Mouse (Mus musculus) midbrain, embryonic 15.5 days (tissue): ENCODE measurements around the gene Fars2. TPM values are rescaled to one million over a fixed set of nuclear protein-coding genes. Genes with fewer than 3 reads are reported as not detected.
A peak's percentile ranks its signal among the peaks of the same experiment; 100 is the strongest.

Source experiments
- ATAC-seq: fragments of 200-750 bp; cut with Nextera tagmentation; replicated peaks from 2 replicates; pipeline ENCODE4 v1.8.0; 2017; ENCODE audit warnings: moderate TSS enrichment
- H3K27ac ChIP-seq: fragments of 300-500 bp; sonication (generic); 2 replicates; pipeline ENCODE4 v1.5.1; 2015; ENCODE audit warnings: mild to moderate bottlenecking, inconsistent platforms
- H3K27me3 ChIP-seq: fragments of 300-500 bp; sonication (generic); replicated peaks from 2 replicates; pipeline ENCODE4 v1.6.1; 2015; ENCODE audit warnings: inconsistent platforms
- H3K36me3 ChIP-seq: fragments of 300-500 bp; sonication (generic); replicated peaks from 2 replicates; pipeline ENCODE4 v1.6.1; 2015; ENCODE audit warnings: inconsistent platforms
- H3K4me1 ChIP-seq: fragments of 300-500 bp; sonication (generic); 2 replicates; pipeline ENCODE4 v1.6.1; 2015; ENCODE audit warnings: inconsistent platforms
- H3K4me2 ChIP-seq: fragments of 300-500 bp; sonication (generic); 2 replicates; pipeline ENCODE4 v1.6.1; 2015; ENCODE audit warnings: inconsistent platforms, mild to moderate bottlenecking, moderate library complexity
- H3K4me3 ChIP-seq: fragments of 300-500 bp; sonication (generic); 2 replicates; pipeline ENCODE4 v1.5.1; 2015; ENCODE audit warnings: mild to moderate bottlenecking, inconsistent platforms
- H3K9ac ChIP-seq: fragments of 300-500 bp; sonication (generic); 2 replicates; pipeline ENCODE4 v1.6.1; 2015; ENCODE audit warnings: mild to moderate bottlenecking, inconsistent platforms
- H3K9me3 ChIP-seq: fragments of 300-500 bp; sonication (generic); 2 replicates; pipeline ENCODE4 v1.6.1; 2016; ENCODE audit warnings: inconsistent platforms
- WGBS: fragments of 180-500 bp; shearing (Covaris S2); methylation state at CpG from one replicate; pipeline ENCODE4 v1.1.7; 2015; ENCODE audit warnings: mixed read lengths; 5-methylcytosine and 5-hydroxymethylcytosine counted together
- polyA plus RNA-seq: library from polyadenylated mRNA; unstranded; fragments of >200 nt; fragmentation: Nextera tagmentation; extraction: Ambion mirVana; gene quantifications from 2 replicates; pipeline ENCODE4 v1.2.1, GENCODE M21; 2015

Gene Fars2
- polyA plus RNA-seq, 1 experiment from 2014 or later: 24.2 TPM

GRCm38 (mm10) chr13:36724533-36725470 is 607.6 kb downstream of the Fars2 start:
- Histone ChIP-seq H3K4me2 (peak overlapping the region; percentile 44), H3K4me3 (peak overlapping the region; percentile 23), H3K9ac (peak overlapping the region; percentile 26; the same call in 1 of the 2 replicates), H3K9me3 (no peaks in the 10 kb centered on the region), H3K36me3 (no peaks in the 10 kb centered on the region), H3K27ac (peak overlapping the region; percentile 90), H3K27me3 (peaks cover 26% of the 10 kb centered on the region), H3K4me1 (peaks cover 37% of the 10 kb centered on the region)
- 2% methylated on average over 40 of the region's 40 CpGs for WGBS
- ATAC-seq: peak; percentile 88

- 1% methylated on average over 8 of the region's 8 CpGs for WGBS
- peak overlapping the region; percentile 57 for H3K4me3 ChIP-seq
- H3K4me1 ChIP-seq: peaks cover 41% of the 10 kb centered on the region
- 0 out of 2 replicates have a peak overlapping the region, but pooled peaks have one; percentile 7 for H3K9ac ChIP-seq
- H3K27ac ChIP-seq: peak overlapping the region; percentile 96
- H3K27me3 ChIP-seq: peaks cover 30% of the 10 kb centered on the region
- H3K4me2 ChIP-seq: peak overlapping the region; percentile 76
- no peaks in the 10 kb centered on the region for H3K9me3 ChIP-seq
- H3K36me3 ChIP-seq: no peaks in the 10 kb centered on the region
- ATAC-seq: no peak
Measured at GRCm38 (mm10) chr13:36725881-36726280, 608.7 kb downstream of the Fars2 start.

- no peak for ATAC-seq
- H3K27me3 ChIP-seq: peaks cover 27% of the 10 kb centered on the region
- H3K9ac ChIP-seq: peak overlapping the region; percentile 56
- no peaks in the 10 kb centered on the region for H3K36me3 ChIP-seq
- H3K4me2 ChIP-seq: peak overlapping the region; percentile 76
- peak overlapping the region; percentile 57 for H3K4me3 ChIP-seq
- WGBS: 0% methylated on average over 24 of the region's 24 CpGs
- H3K9me3 ChIP-seq: no peaks in the 10 kb centered on the region
- H3K27ac ChIP-seq: peak overlapping the region; percentile 96
- peaks cover 41% of the 10 kb centered on the region for H3K4me1 ChIP-seq
Measured at GRCm38 (mm10) chr13:36726551-36726950, 609.3 kb downstream of the Fars2 start.

- H3K9ac ChIP-seq: peak overlapping the region; percentile 56
- peaks cover 27% of the 10 kb centered on the region for H3K27me3 ChIP-seq
- H3K4me2 ChIP-seq: peak overlapping the region; percentile 76
- under 1% methylated on average over 34 of the region's 34 CpGs for WGBS
- peak; percentile 48 for ATAC-seq
- H3K36me3 ChIP-seq: no peaks in the 10 kb centered on the region
- H3K27ac ChIP-seq: peak overlapping the region; percentile 96
- H3K4me3 ChIP-seq: peak overlapping the region; percentile 57
- H3K9me3 ChIP-seq: no peaks in the 10 kb centered on the region
- peaks cover 41% of the 10 kb centered on the region for H3K4me1 ChIP-seq
Measured at GRCm38 (mm10) chr13:36726951-36727778, 610.0 kb downstream of the Fars2 start.

GRCm38 (mm10) chr13:36727779-36728470 is 610.7 kb downstream of the Fars2 start:
- H3K36me3 ChIP-seq: no peaks in the 10 kb centered on the region
- peaks cover 22% of the 10 kb centered on the region for H3K27me3 ChIP-seq
- ATAC-seq: no peak
- H3K4me2 ChIP-seq: peak overlapping the region; percentile 76
- 2% methylated on average over 22 of the region's 23 CpGs for WGBS
- H3K4me1 ChIP-seq: peaks cover 36% of the 10 kb centered on the region
- peak overlapping the region; percentile 56 for H3K9ac ChIP-seq
- no peaks in the 10 kb centered on the region for H3K9me3 ChIP-seq
- peak overlapping the region; percentile 57 for H3K4me3 ChIP-seq
- H3K27ac ChIP-seq: peak overlapping the region; percentile 96

GRCm38 (mm10) chr13:36728509-36728908 is 611.3 kb downstream of the Fars2 start:
- WGBS: 10% methylated on average over 5 of the region's 5 CpGs
- peak overlapping the region; percentile 96 for H3K27ac ChIP-seq
- no peaks in the 10 kb centered on the region for H3K9me3 ChIP-seq
- peaks cover 22% of the 10 kb centered on the region for H3K27me3 ChIP-seq
- 0 out of 2 replicates have a peak overlapping the region, but pooled peaks have one; percentile 8 for H3K9ac ChIP-seq
- H3K4me1 ChIP-seq: peaks cover 31% of the 10 kb centered on the region
- H3K4me3 ChIP-seq: peak overlapping the region; percentile 57
- H3K4me2 ChIP-seq: peak overlapping the region; percentile 76
- no peaks in the 10 kb centered on the region for H3K36me3 ChIP-seq
- no peak for ATAC-seq

- H3K4me2 ChIP-seq: peak overlapping the region; percentile 76
Measured at GRCm38 (mm10) chr13:36729731-36730340, 612.6 kb downstream of the Fars2 start.

GRCm38 (mm10) chr13:36730341-36730761 is 613.1 kb downstream of the Fars2 start:
- H3K27me3 ChIP-seq: peaks cover 18% of the 10 kb centered on the region

More at GRCm38 (mm10) chr13:36729731-36730340, 612.6 kb downstream of the Fars2 start:
- Histone ChIP-seq H3K9ac (peak overlapping the region; percentile 56), H3K4me3 (peak overlapping the region; percentile 57), H3K9me3 (no peaks in the 10 kb centered on the region), H3K36me3 (no peaks in the 10 kb centered on the region), H3K27ac (peak overlapping the region; percentile 96), H3K27me3 (peaks cover 21% of the 10 kb centered on the region), H3K4me1 (peaks cover 20% of the 10 kb centered on the region)
- 4% methylated on average over 13 of the region's 13 CpGs for WGBS
- no peak for ATAC-seq

GRCm38 (mm10) chr13:36731016-36731930 is 614.1 kb downstream of the Fars2 start:
- Histone ChIP-seq H3K36me3 (no peaks in the 10 kb centered on the region), H3K9me3 (no peaks in the 10 kb centered on the region), H3K9ac (peak overlapping the region; percentile 65), H3K27me3 (peaks cover 18% of the 10 kb centered on the region), H3K4me1 (peaks cover 16% of the 10 kb centered on the region; the same call in 1 of the 2 replicates), H3K27ac (peak overlapping the region; percentile 96), H3K4me3 (peak overlapping the region; percentile 57), H3K4me2 (peak overlapping the region; percentile 76)
- no peak for ATAC-seq
- under 1% methylated on average over 34 of the region's 34 CpGs for WGBS

More at GRCm38 (mm10) chr13:36730341-36730761, 613.1 kb downstream of the Fars2 start:
- Histone ChIP-seq H3K4me2 (peak overlapping the region; percentile 76), H3K9me3 (no peaks in the 10 kb centered on the region), H3K27ac (peak overlapping the region; percentile 96), H3K4me1 (peaks cover 15% of the 10 kb centered on the region), H3K9ac (peak overlapping the region; percentile 56), H3K36me3 (no peaks in the 10 kb centered on the region), H3K4me3 (peak overlapping the region; percentile 57)
- no peak for ATAC-seq
- 3% methylated on average over 14 of the region's 14 CpGs for WGBS

GRCm38 (mm10) chr13:36731931-36732461 is 614.8 kb downstream of the Fars2 start:
- Histone ChIP-seq H3K4me1 (peaks cover 15% of the 10 kb centered on the region; the same call in 1 of the 2 replicates), H3K9ac (peak overlapping the region; percentile 65), H3K4me3 (peak overlapping the region; percentile 57), H3K36me3 (no peaks in the 10 kb centered on the region), H3K4me2 (peak overlapping the region; percentile 76), H3K27ac (peak overlapping the region; percentile 96), H3K27me3 (peaks cover 18% of the 10 kb centered on the region), H3K9me3 (no peaks in the 10 kb centered on the region)
- under 1% methylated on average over 23 of the region's 23 CpGs for WGBS
- ATAC-seq: no peak
